Mouse (Mus musculus) adrenal gland, postnatal 25 days (tissue): Measurements from ENCODE around the gene Pan2. TPM values are rescaled to one million over a fixed set of nuclear protein-coding genes. Genes with fewer than 3 reads are reported as not detected.
"Not testable (repeated sequence)": the region's sequence is repeated elsewhere in the genome, so short reads cannot be mapped to it uniquely, and the experiment has no call there.

Experiments used
- DNase-seq: peaks from one replicate; pipeline ENCODE4 v3.0.0; 2021; ENCODE audit warnings: mixed read lengths
- total RNA-seq: library from RNA; stranded (reverse); gene quantifications from 2 replicates; pipeline ENCODE4 v1.2.3, GENCODE M21; 2021

Gene Pan2
- total RNA-seq, 1 experiment from 2014 or later: 32.7 TPM

DNA sequence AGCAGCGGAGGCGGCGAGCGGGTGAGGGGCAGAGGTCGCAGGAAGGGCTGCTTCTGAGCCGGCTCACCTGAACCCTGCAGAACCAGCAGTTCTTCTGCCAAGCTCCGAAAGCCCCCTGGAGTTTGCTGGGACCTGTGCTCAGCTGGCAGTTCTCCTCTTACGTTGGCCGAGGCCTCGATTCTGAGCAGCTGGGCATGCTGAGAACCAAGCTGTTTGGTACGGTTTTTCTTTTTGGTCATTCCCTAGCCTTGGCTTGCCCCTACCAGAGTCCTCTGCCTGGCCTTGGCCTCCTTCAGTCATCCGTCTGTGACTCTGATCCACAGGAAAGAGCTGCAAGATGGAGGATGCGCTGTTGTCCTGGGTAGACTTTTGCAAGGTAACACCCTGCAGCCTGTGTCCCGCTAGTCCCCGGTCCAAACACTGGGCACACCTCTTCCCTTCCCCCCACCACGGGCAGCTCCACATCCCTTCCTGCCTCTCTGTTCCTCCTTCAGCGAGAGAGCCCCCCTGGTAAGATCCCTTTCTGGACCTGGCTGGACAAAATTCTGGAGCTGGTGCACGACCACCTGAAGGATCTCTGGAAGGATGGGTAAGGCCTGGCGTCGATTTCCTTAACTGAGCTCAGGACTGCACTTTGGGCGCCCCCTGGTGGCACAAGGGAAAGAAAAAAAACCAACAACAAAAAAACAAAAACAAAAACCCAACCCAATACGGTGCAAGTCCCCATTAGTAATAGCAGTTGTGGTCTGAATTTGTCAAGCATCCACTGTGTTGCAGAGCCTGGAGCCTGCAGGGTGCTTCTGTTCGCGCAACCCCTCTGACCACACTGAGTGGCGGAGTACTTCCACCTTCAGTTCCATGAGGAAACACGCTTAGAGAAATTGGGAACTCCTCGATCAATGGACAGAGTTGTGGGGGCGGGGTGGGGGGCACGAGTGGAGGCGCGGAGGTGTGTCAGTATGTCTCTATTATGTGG lies 19.2 kb upstream of the Pan2 start:
- peak; percentile 72 for DNase-seq

GRCm38 (mm10) chr10:128290594-128290993 lies 12.5 kb upstream of the Pan2 start:
- not testable (repeated sequence) for DNase-seq

GRCm38 (mm10) chr10:128296370-128297090 lies 6.6 kb upstream of the Pan2 start:
- DNase-seq: no peak

- peak; percentile 49 for DNase-seq
Measured at GRCm38 (mm10) chr10:128297221-128297620, 5.9 kb upstream of the Pan2 start.

DNA sequence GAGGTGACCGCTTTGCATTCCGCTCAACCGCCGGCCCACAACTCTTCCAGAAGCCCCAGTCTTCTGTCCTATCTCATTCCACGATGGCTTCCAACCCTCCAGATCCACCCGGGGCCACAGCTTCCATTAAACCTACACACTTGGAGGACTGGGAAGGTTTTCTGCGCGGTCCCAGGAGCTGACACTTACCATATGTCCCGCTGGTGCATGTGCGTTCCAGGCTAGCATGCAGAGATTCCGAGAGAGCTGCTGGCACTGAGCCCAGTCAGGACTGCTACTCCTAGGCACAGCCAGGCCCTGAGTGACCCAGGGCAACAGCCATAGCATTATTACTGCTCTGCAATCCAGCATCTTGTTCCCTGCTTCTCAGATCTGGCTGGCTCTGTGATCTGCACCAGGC lies 5.5 kb upstream of the Pan2 start:
- peak; percentile 37 for DNase-seq

DNA sequence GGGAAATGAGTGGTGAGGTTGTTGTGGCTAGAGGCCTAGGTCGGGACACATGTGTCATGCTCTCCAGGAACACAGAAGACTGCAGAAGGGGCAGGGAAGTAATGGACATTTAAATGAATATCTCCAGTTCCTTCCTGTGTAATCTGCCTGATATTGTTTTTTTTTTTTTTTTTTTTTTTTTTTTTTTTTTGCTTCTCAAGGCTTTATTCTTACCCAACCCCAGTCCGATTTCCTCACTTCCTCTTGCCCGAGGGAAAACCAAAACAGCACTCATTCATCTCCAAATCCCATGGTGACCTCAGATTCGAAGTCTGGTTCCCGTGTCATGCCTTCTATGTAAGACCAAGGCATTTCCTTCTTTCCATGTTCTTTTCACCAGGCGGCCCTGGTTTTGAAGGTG lies 4.9 kb upstream of the Pan2 start:
- no peak for DNase-seq

DNA sequence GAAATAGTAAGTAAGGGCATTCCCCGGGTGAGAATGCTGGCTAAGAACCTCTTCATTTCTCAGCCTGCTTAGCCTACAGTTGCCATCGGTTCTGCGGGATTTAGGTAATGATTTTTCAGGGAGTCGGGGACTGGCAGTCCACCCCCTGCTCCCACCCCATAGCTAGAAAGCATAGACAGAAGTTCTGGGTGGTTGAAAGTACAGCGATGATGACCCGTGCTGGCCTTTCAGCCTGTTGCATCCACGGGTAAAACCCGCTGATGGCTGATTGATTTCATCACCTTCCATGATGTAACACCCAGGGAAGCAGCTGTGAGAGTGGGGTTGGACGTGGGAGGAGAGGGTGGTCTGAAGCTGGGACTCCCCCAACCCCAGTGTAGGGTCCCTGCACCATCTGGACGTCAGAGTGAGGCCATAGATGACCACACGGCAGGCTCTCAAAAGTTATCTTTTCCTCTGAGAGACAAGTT lies 4.4 kb upstream of the Pan2 start, which contains the start of gene Il23a:
Gene Il23a, minus strand, starts transcription at position 51 of the 470 bp plus-strand sequence.
- DNase-seq: no peak

- DNase-seq: no peak
Measured at GRCm38 (mm10) chr10:128302357-128302756, 778 bp upstream of the Pan2 start.

DNA sequence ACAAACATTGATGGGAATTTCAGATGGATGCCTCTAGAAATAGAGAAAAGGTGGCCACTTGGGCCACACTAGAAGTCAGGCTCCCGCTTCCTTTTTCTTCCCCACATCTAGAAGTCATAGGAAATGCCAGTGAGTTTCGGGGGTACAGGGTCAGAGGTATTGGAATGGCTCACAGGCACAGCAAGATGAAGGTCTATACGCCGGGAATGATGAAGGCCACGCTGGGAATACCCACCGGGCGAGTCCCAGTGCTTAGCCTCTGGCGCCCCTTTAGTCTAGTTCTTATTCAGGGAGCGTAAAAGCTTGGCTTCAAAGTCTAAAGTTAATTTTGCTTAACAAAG lies 380 bp upstream of the Pan2 start:
- no peak for DNase-seq

DNA sequence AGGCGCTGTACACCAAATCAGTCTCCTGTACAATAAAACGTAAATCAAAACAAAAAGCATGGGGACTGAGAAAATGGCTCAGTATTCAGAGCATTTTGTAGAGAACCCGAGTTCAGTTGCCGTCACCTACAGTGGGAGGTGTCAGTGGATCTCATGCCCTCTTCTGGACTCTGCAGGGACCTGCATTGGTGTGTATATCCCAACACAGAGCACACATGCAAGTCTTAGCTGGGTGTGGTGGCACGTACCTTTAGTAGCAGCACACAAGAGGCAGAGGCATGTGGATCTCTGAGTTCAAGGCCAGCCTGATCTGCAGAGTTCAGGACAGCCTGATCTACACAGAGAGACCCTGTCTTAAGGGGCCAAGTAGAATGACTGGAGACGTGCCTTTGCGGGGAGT lies 6.5 kb downstream of the Pan2 start:
- DNase-seq: no peak

DNA sequence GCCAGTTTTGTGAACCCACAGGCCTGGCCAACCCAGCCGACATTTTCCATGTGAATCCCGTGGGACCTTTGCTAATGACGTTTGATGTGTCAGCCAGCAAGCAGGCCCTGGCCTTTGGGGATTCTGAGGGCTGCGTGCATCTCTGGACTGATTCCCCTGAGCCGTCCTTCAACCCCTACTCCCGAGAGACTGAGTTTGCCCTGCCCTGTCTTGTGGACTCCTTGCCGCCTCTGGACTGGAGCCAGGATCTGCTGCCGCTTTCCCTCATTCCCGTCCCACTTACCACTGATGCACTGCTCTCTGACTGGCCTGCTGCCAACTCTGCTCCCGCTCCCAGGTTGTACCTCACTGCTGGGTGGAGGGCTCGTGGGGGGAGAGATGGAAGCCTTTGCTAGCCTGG lies 7.0 kb downstream of the Pan2 start:
- peak; percentile 71 for DNase-seq

- no peak for DNase-seq
Measured at GRCm38 (mm10) chr10:128310902-128311301, 7.8 kb downstream of the Pan2 start.

- DNase-seq: no peak
Measured at GRCm38 (mm10) chr10:128315578-128315977, 12.4 kb downstream of the Pan2 start.

GRCm38 (mm10) chr10:128321641-128322040 lies 18.5 kb downstream of the Pan2 start:
- DNase-seq: no peak

DNA sequence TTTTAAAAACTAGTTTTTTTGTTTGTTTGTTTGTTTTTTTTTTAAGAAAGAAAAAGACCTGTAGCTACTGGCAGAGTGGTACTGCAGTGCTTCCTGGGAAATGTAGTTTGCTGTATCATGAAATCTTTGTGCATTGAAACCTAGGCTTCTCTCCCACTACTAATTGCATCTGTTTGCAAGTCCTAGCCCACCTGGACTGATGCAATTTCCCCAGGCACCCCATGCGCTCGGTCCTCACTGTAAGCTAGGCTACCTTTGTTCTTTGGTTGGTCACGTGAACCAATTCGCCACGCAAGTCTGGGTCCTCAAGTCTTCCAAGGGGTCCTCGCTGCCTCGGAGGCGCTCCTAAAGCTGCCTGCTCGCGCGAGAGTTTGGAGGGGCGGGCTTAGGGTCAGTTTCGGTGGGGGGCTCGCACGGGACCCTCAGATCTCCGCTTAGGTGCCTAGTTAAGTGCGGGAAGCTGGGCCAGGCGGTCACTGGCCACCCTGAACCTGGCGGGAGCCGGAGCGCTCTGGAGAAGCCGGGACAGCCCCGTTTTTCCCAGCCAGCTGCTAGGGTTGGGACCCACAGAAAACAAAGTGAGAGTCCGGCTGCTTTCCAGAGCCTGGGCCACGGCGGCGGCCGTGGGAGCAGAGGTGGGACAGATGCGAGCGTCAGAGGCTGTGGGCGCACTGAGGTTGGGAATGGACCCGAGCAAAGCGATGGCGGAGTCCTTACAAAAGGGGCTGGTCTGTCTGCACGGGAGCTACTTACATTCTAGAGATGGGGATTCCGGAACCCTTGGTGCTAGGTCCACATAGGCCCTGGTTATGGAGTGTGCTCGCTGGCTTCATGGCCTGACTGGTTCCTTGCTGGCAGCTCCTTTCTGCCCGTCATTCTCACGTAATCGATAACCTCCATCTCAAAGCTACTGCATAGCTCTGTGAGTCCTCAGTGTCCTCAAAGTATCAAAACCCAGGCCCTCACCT lies 19.3 kb downstream of the Pan2 start, which contains the start of gene Cnpy2:
Gene Cnpy2, plus strand, starts transcription at position 319 of the 968 bp plus-strand sequence.
- DNase-seq: peak; percentile 80

- no peak for DNase-seq
Measured at GRCm38 (mm10) chr10:128323516-128323915, 20.4 kb downstream of the Pan2 start.

DNA sequence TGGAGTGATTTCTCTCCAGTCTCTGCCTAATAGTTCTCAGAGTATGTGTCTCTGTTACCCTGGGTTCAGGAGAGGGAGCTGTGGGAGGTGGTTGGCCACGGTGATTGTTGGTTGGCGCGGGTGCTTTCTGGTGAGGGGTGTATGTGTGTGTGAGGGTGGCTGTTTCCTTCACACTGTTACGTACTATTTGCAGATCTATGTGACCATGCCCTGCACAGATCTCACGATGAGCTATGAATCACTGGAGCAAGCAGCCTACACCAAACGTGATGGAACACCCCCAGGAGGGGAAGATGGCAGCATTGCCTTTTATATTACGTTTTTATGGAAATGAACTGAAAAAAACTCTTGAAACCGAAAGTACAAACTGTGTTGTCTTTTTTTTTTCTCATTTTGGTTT lies 23.7 kb downstream of the Pan2 start:
- no peak for DNase-seq

- no peak for DNase-seq
Measured at GRCm38 (mm10) chr10:128327610-128328009, 24.5 kb downstream of the Pan2 start.

DNA sequence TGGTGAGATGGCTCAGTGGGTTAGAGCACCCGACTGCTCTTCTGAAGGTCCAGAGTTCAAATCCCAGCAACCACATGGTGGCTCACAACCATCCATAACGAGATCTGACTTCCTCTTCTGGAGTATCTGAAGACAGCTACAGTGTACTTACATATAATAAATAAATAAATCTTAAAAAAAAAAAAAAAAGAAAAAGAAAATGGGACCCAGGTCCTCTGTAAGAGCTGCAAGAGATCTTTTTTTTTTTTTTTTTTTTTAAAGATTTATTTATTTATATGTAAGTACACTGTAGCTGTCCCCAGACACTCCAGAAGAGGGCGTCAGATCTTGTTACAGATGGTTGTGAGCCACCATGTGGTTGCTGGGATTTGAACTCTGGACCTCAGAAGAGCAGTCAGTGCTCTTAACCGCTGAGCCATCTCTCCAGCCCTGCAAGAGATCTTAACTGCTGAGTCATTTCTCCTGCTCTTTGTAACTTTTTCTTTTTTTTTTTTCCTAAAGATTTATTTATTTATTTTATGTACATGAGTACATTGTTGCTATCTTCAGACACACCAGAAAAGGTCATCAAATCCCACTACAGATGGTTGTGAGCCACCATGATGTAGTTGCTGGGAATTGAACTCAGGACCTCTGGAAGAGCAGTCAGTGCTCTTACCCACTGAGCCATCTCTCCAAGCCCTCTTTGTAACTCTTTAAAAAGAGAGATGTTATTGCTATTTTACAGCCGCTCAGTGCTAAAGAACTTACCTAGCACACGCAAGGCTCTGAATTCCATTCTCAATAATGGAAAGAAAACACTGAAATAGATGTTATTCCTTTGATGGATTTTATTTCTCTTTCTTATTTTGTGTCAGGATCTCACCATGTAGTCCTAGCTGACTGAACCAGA lies 29.5 kb downstream of the Pan2 start:
- DNase-seq: not testable (repeated sequence)

DNA sequence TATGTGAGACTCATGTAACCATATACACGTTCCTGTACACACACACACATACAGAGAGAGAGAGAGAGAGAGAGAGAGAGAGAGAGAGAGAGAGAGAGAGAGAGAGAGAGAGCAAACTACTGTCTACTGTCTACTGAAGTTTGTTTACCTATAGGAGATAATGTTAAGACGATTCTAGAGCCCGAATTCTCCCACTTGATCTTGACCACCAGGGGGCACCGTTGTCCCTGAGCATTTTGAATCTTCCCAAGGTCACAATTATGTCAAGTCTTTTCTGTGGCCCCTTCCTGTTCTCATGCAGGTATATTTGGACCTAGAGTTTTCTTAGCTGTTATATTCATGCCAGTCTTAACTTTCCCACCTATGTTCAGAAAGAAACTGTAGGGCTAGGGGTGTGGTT lies 32.4 kb downstream of the Pan2 start:
- DNase-seq: peak; percentile 78

DNA sequence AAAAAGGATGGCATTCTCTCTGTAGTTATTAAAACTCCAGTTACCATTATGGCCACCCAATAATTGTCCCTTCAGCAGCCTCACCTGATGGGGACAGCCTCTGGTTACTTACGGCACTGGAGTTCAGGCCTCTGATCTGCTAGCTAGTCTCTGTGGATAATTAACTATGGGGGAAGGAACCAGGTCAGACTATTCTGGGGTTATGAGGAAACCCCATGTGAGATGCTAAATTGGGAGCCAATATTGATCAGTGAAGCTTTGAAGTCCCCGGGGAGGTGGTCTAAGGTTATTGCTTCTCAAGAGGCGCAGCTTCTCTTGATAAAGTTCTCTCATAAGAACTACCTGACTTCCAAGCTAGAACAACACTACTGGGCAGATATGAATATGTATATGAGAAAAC lies 33.1 kb downstream of the Pan2 start:
- no peak for DNase-seq
